Mouse (Mus musculus) MEL (cell line): Measurements from ENCODE around the gene Cstf1. TPM values are rescaled to one million over a fixed set of nuclear protein-coding genes. Genes with fewer than 3 reads are reported as not detected.

Experiments
- DNase-seq: peaks from one replicate; pipeline ENCODE4 v3.0.0; 2011; ENCODE audit warnings: low read depth, low spot score
- H3K27ac ChIP-seq: 2 replicates; pipeline ENCODE4 v1.5.1; 2012; ENCODE audit warnings: low read depth, mild to moderate bottlenecking, control low read depth, low read length, moderate library complexity; ENCODE audit not compliant: control insufficient read depth
- H3K27me3 ChIP-seq, 2 experiments: fragments of 150-350 bp in 1 of 2; sonication (generic) in 1 of 2; 2 replicates each; pipeline ENCODE4 v1.6.1; 2012; ENCODE audit warnings: low read length in 2 of 2, mild to moderate bottlenecking in 2 of 2, improper control_type of control experiment in 1 of 2, moderate library complexity in 1 of 2; ENCODE audit not compliant: insufficient read depth in 2 of 2, control insufficient read depth in 1 of 2
- H3K36me3 ChIP-seq, 2 experiments: 2 replicates each; pipeline ENCODE4 v1.6.1; 2012 to 2014; ENCODE audit warnings: low read length in 2 of 2, improper control_type of control experiment in 1 of 2, inconsistent platforms in 1 of 2, mild to moderate bottlenecking in 1 of 2; ENCODE audit not compliant: insufficient read depth in 2 of 2, control insufficient read depth in 1 of 2
- H3K4me1 ChIP-seq, 2 experiments: fragments of 150-350 bp in 1 of 2; sonication (generic) in 1 of 2; 2 replicates each; pipeline ENCODE4 v1.6.1; 2012; ENCODE audit warnings: low read length in 2 of 2, improper control_type of control experiment in 1 of 2, mild to moderate bottlenecking in 1 of 2; ENCODE audit not compliant: insufficient read depth in 2 of 2, control insufficient read depth in 1 of 2
- H3K4me3 ChIP-seq, 2 experiments: fragments of 150-350 bp in 1 of 2; sonication (generic) in 1 of 2; 2 replicates each; pipeline ENCODE4 v1.5.1; 2012; ENCODE audit warnings: low read depth in 2 of 2, low read length in 2 of 2, mild to moderate bottlenecking in 2 of 2, moderate library complexity in 2 of 2, control low read depth in 1 of 2, improper control_type of control experiment in 1 of 2; ENCODE audit not compliant: control insufficient read depth in 1 of 2, insufficient read depth in 1 of 2
- H3K79me2 ChIP-seq: 2 replicates; pipeline ENCODE4 v1.6.1; 2012; ENCODE audit warnings: mild to moderate bottlenecking, low read length, moderate library complexity; ENCODE audit not compliant: control insufficient read depth, poor library complexity, insufficient read depth
- H3K9ac ChIP-seq: 2 replicates; pipeline ENCODE4 v1.6.1; 2012; ENCODE audit warnings: low read depth, mild to moderate bottlenecking, control low read depth, low read length, moderate library complexity; ENCODE audit not compliant: control insufficient read depth, poor library complexity, severe bottlenecking
- H3K9me3 ChIP-seq: fragments of 150-350 bp; sonication (generic); replicated peaks from 2 replicates; pipeline ENCODE4 v1.6.1; 2012; ENCODE audit warnings: mild to moderate bottlenecking, low read length, improper control_type of control experiment, moderate library complexity; ENCODE audit not compliant: insufficient read depth
- CHD1 ChIP-seq: IDR thresholded peaks from 2 replicates; pipeline ENCODE4 v1.6.1; 2012; ENCODE audit warnings: low read depth, mild to moderate bottlenecking, inconsistent platforms, low read length, improper control_type of control experiment
- CHD2 ChIP-seq: IDR thresholded peaks from 2 replicates; pipeline ENCODE4 v1.6.1; 2011; ENCODE audit warnings: low read length, improper control_type of control experiment
- CTCF ChIP-seq, 3 experiments: IDR thresholded peaks in 2 of 3; conservative IDR thresholded peaks in 1 of 3; 2 replicates each; pipeline ENCODE4 v1.5.1; 2011 to 2012; ENCODE audit warnings: low read length in 3 of 3, low read depth in 2 of 3, mild to moderate bottlenecking in 2 of 3, improper control_type of control experiment in 1 of 3, inconsistent platforms in 1 of 3, mixed read lengths in 1 of 3, moderate library complexity in 1 of 3; ENCODE audit not compliant: control insufficient read depth in 1 of 3, insufficient read depth in 1 of 3, poor library complexity in 1 of 3, severe bottlenecking in 1 of 3
- ETS1 ChIP-seq: IDR thresholded peaks from 2 replicates; pipeline ENCODE4 v1.6.1; 2012; ENCODE audit warnings: low read depth, mild to moderate bottlenecking, inconsistent platforms, low read length, improper control_type of control experiment, moderate library complexity
- GATA1 ChIP-seq: IDR thresholded peaks from 2 replicates; pipeline ENCODE4 v1.6.1; 2011; ENCODE audit warnings: low read depth, low read length, improper control_type of control experiment
- JUND ChIP-seq: IDR thresholded peaks from 2 replicates; pipeline ENCODE4 v1.6.1; 2011; ENCODE audit warnings: low read depth, mild to moderate bottlenecking, improper control_type of control experiment, low read length
- KAT2A ChIP-seq: conservative IDR thresholded peaks from 2 replicates; pipeline ENCODE4 v1.6.1; 2012; ENCODE audit warnings: low read depth, low read length, improper control_type of control experiment, inconsistent platforms
- MAX ChIP-seq: IDR thresholded peaks from 2 replicates; pipeline ENCODE4 v1.6.1; 2011; ENCODE audit warnings: low read length, improper control_type of control experiment
- MEF2A ChIP-seq: IDR thresholded peaks from 2 replicates; pipeline ENCODE4 v1.6.1; 2014; ENCODE audit warnings: low read depth, mild to moderate bottlenecking, inconsistent platforms, low read length, improper control_type of control experiment; ENCODE audit not compliant: poor library complexity, insufficient replicate concordance, severe bottlenecking; ENCODE audit errors: extremely low read depth
- MYC ChIP-seq: IDR thresholded peaks from 2 replicates; pipeline ENCODE4 v1.6.1; 2011; ENCODE audit warnings: low read depth, mild to moderate bottlenecking, low read length, improper control_type of control experiment, moderate library complexity
- RCOR1 ChIP-seq: IDR thresholded peaks from 2 replicates; pipeline ENCODE4 v1.6.1; 2012; ENCODE audit warnings: low read depth, mild to moderate bottlenecking, inconsistent platforms, low read length, improper control_type of control experiment
- SMC3 ChIP-seq: IDR thresholded peaks from 2 replicates; pipeline ENCODE4 v1.6.1; 2011; ENCODE audit warnings: low read depth, low read length, improper control_type of control experiment
- TAL1 ChIP-seq: IDR thresholded peaks from 2 replicates; pipeline ENCODE4 v1.6.1; 2012; ENCODE audit warnings: mild to moderate bottlenecking, inconsistent platforms, low read length, moderate library complexity, mixed read lengths
- TCF12 ChIP-seq: IDR thresholded peaks from 2 replicates; pipeline ENCODE4 v1.6.1; 2014; ENCODE audit warnings: low read depth, mild to moderate bottlenecking, inconsistent platforms, low read length, improper control_type of control experiment, moderate library complexity
- UBTF ChIP-seq: IDR thresholded peaks from 2 replicates; pipeline ENCODE4 v1.6.1; 2012; ENCODE audit warnings: low read depth, mild to moderate bottlenecking, inconsistent platforms, low read length, improper control_type of control experiment, moderate library complexity, borderline replicate concordance; ENCODE audit not compliant: insufficient read depth
- USF1 ChIP-seq: IDR thresholded peaks from 2 replicates; pipeline ENCODE4 v1.6.1; 2014; ENCODE audit warnings: low read depth, mild to moderate bottlenecking, inconsistent platforms, low read length, improper control_type of control experiment, moderate library complexity
- ZKSCAN1 ChIP-seq: IDR thresholded peaks from 2 replicates; pipeline ENCODE4 v1.6.1; 2012; ENCODE audit warnings: low read depth, mild to moderate bottlenecking, inconsistent platforms, low read length, improper control_type of control experiment, moderate library complexity
- ZMIZ1 ChIP-seq: IDR thresholded peaks from 2 replicates; pipeline ENCODE4 v1.6.1; 2012; ENCODE audit warnings: low read depth, mild to moderate bottlenecking, inconsistent platforms, low read length, improper control_type of control experiment, moderate library complexity
- ZNF384 ChIP-seq: IDR thresholded peaks from 2 replicates; pipeline ENCODE4 v1.6.1; 2012; ENCODE audit warnings: low read depth, mild to moderate bottlenecking, inconsistent platforms, low read length, improper control_type of control experiment
- polyA plus RNA-seq, 2 experiments: library from polyadenylated mRNA; stranded (reverse) in 1 of 2; unstranded in 1 of 2; fragments of >175 nt in 1 of 2; fragments of >200 nt in 1 of 2; gene quantifications; 2 replicates each; pipeline versions ENCODE4 v1.2.1 to v1.2.4; 2012; ENCODE audit warnings: low replicate concordance in 2 of 2, low read depth in 1 of 2; ENCODE audit not compliant: insufficient read length in 2 of 2, insufficient read depth in 1 of 2, missing spikeins in 1 of 2
- total RNA-seq: library from RNA; depleted of rRNA; stranded (reverse); fragments of 300-350 nt; gene quantifications from 2 replicates; pipeline ENCODE4 v1.2.3, GENCODE M21; 2012

Gene Cstf1
- total and polyA plus RNA-seq, 3 experiments: 66.9 to 105 (median 77.4) TPM

DNA sequence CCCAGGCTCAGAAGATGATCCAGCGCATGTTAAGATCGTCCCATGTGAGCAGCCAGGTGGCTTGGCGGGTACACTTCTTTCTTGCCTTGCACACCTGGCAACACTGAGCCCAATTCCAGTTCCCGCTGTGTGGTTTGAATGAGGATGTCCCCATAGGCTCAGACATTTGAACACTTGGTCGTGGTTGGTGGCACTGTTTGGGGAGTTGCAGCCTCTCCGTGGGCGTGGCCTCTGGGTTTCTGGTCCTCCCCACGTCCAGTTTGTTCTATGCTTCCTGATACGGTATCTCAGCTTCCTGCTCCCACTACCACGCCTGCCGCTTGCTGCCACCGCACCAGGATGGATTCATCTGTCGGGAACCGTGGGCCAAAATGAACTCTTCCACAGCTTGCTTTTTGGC is 20.7 kb upstream of the Cstf1 start:
- H3K4me3 ChIP-seq: no peak overlapping the region
- no peaks in the 10 kb centered on the region for H3K9me3 ChIP-seq
- no peaks in the 10 kb centered on the region; the same call in 1 of the 2 replicates for H3K79me2 ChIP-seq
- peaks cover 9 to 31% of the 10 kb centered on the region in 2 experiments for H3K4me1 ChIP-seq
- H3K27ac ChIP-seq: no peak overlapping the region
- peaks cover 0 to 21% of the 10 kb centered on the region in 2 experiments; a peak in 2 of 4 replicates for H3K36me3 ChIP-seq
- no peaks in the 10 kb centered on the region for H3K27me3 ChIP-seq
- TF ChIP-seq ZKSCAN1 (no peak), GATA1 (no peak), TAL1 (no peak), ZNF384 (no peak), TCF12 (no peak), CHD1 (no peak)
- DNase-seq: no peak
- no peak overlapping the region for H3K9ac ChIP-seq

DNA sequence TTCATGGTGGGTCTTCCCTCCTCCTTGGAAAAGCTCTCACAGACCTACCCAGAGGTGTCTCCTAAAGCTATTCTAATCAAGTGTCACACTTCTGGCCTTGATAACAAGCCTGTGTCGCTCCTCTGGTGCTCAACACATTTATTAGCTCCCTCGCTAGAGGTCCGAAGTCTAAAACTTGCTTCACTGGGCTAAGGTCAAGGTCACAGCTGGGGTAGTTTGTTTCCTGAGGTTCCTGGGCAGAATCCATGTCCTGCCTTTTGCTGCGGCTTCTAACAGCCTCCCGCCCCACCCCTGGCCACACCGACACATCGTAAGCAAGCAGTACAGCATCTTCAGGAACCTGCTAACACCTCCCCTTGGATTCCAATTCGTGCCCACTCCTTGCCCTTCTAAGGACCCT is 19.7 kb upstream of the Cstf1 start:
- no peak overlapping the region for H3K27ac ChIP-seq
- H3K36me3 ChIP-seq: peaks cover 0 to 21% of the 10 kb centered on the region in 2 experiments; a peak in 2 of 4 replicates
- no peaks in the 10 kb centered on the region for H3K9me3 ChIP-seq
- no peaks in the 10 kb centered on the region for H3K27me3 ChIP-seq
- H3K4me3 ChIP-seq: no peak overlapping the region
- no peak overlapping the region for H3K9ac ChIP-seq
- no peak for TF ChIP-seq MEF2A
- TF ChIP-seq UBTF: no peak
- TF ChIP-seq TCF12: no peak
- no peak for TF ChIP-seq RCOR1
- no peak for TF ChIP-seq KAT2A
- no peak for TF ChIP-seq MYC
- no peak for TF ChIP-seq JUND
- TF ChIP-seq CTCF (IDR thresholded peaks at IDR 0.05 in 2 of 3, conservative IDR thresholded peaks at IDR 0.05 in 1 of 3; ENCODE audit: control insufficient read depth in 1 of 3, insufficient read depth in 1 of 3, low read depth in 2 of 3, low read length in 3 of 3, poor library complexity in 1 of 3, severe bottlenecking in 1 of 3): no peak
- no peak for TF ChIP-seq ZMIZ1
- TF ChIP-seq, all 39 proteins: peak for 0
- no peaks in the 10 kb centered on the region for H3K79me2 ChIP-seq
- DNase-seq: no peak
- peaks cover 9 to 31% of the 10 kb centered on the region in 2 experiments for H3K4me1 ChIP-seq

DNA sequence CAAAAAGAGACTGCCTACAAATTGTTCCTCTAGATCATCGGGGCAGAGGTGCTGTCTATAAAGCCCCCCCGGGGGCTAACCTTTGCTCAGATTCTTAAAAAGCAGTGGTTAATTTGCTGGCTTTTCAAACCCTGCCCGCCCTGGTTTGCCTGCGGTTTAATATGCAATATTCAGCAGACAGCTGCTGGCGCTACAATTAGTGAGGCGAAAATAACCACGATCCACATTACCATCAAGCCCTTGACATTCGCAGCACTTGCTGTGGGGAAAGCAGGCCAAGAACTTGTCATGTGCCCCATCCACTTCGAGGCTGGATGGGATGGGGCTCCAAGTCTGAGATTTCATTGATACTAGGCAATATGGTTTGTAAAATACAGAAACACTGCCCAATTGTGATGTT is 17.3 kb upstream of the Cstf1 start:
- Histone ChIP-seq H3K9me3 (no peaks in the 10 kb centered on the region), H3K27ac (no peak overlapping the region), H3K79me2 (no peaks in the 10 kb centered on the region), H3K4me3 (no peak overlapping the region), H3K27me3 (no peaks in the 10 kb centered on the region), H3K36me3 (peaks cover 8 to 9% of the 10 kb centered on the region in 2 experiments), H3K4me1 (peaks cover 0 to 11% of the 10 kb centered on the region in 2 experiments; a peak in 3 of 4 replicates), H3K9ac (no peak overlapping the region)
- no peak for TF ChIP-seq SMC3
- no peak for TF ChIP-seq KAT2A
- TF ChIP-seq ZMIZ1: no peak
- TF ChIP-seq ETS1: no peak
- no peak for TF ChIP-seq MAX
- no peak for TF ChIP-seq USF1
- no peak for TF ChIP-seq CHD2
- DNase-seq: no peak
